Mouse (Mus musculus): ENCODE results near the gene Axdnd1.

- TF ChIP-seq POLR2A (IDR thresholded peaks at IDR 0.05; ENCODE audit: insufficient read length, low read depth) = no peak
- TF ChIP-seq REST (IDR thresholded peaks at IDR 0.05; ENCODE audit: insufficient read depth, insufficient read length) = no peak
Observed at GRCm38 (mm10) chr1:156455005-156455758, 34.2 kb upstream of the Axdnd1 start.

Data from myocyte (in vitro differentiated cells).